Mouse (Mus musculus) heart, embryonic 12.5 days (tissue): ENCODE measurements at regions not wholly inside any gene's neighbourhood (a gene's known extent, or its start where the extent isn't known, plus 50 kb on each side); places are given as distances from the start of the nearest gene placed in this dataset.

ENCODE experiments used
- ATAC-seq: fragments of 200-750 bp; cut with Nextera tagmentation; 2 replicates; pipeline ENCODE4 v1.8.0; 2017; ENCODE audit warnings: moderate TSS enrichment, moderate library complexity; ENCODE audit not compliant: insufficient number of reproducible peaks, low FRiP score
- H3K27ac ChIP-seq: fragments of 300-500 bp; sonication (generic); 2 replicates; pipeline ENCODE4 v1.5.1; 2016; ENCODE audit warnings: mild to moderate bottlenecking, moderate library complexity; ENCODE audit not compliant: poor library complexity, severe bottlenecking
- H3K27me3 ChIP-seq: fragments of 300-500 bp; sonication (generic); replicated peaks from 2 replicates; pipeline ENCODE4 v1.6.1; 2016; ENCODE audit warnings: mild to moderate bottlenecking, moderate library complexity
- H3K36me3 ChIP-seq: fragments of 300-500 bp; sonication (generic); 2 replicates; pipeline ENCODE4 v1.6.1; 2016; ENCODE audit warnings: mild to moderate bottlenecking, moderate library complexity
- H3K4me1 ChIP-seq: fragments of 300-500 bp; sonication (generic); replicated peaks from 2 replicates; pipeline ENCODE4 v1.6.1; 2016; ENCODE audit warnings: mild to moderate bottlenecking
- H3K4me2 ChIP-seq: fragments of 300-500 bp; sonication (generic); 2 replicates; pipeline ENCODE4 v1.6.1; 2016; ENCODE audit warnings: mild to moderate bottlenecking, moderate library complexity
- H3K4me3 ChIP-seq: fragments of 300-500 bp; sonication (generic); 2 replicates; pipeline ENCODE4 v1.5.1; 2016; ENCODE audit warnings: mild to moderate bottlenecking
- H3K9ac ChIP-seq: fragments of 300-500 bp; sonication (generic); 2 replicates; pipeline ENCODE4 v1.6.1; 2016; ENCODE audit warnings: mild to moderate bottlenecking, moderate library complexity
- H3K9me3 ChIP-seq: fragments of 300-500 bp; sonication (generic); replicated peaks from 2 replicates; pipeline ENCODE4 v1.6.1; 2016; ENCODE audit warnings: mild to moderate bottlenecking, moderate library complexity
- WGBS: fragments of 180-500 bp; shearing (Covaris S2); methylation state at CpG from one replicate; pipeline ENCODE4 v1.1.7; 2016; 5-methylcytosine and 5-hydroxymethylcytosine counted together

GRCm38 (mm10) chr17:75716458-75716857 is 164.7 kb upstream of the Fam98a start:
- Histone ChIP-seq H3K4me3 (no peak overlapping the region), H3K4me2 (no peak overlapping the region), H3K27ac (no peak overlapping the region), H3K27me3 (no peaks in the 10 kb centered on the region), H3K9ac (no peak overlapping the region), H3K9me3 (no peaks in the 10 kb centered on the region), H3K4me1 (no peaks in the 10 kb centered on the region), H3K36me3 (no peaks in the 10 kb centered on the region)
- WGBS: 83% methylated on average over 4 of the region's 4 CpGs
- no peak for ATAC-seq

- Histone ChIP-seq H3K4me2 (no peak overlapping the region), H3K27ac (no peak overlapping the region), H3K4me3 (no peak overlapping the region), H3K27me3 (no peaks in the 10 kb centered on the region), H3K4me1 (no peaks in the 10 kb centered on the region), H3K9me3 (no peaks in the 10 kb centered on the region), H3K36me3 (no peaks in the 10 kb centered on the region), H3K9ac (no peak overlapping the region)
- no peak for ATAC-seq
These were observed 162.8 kb upstream of the Fam98a start for GRCm38 (mm10) chr17:75714578-75714977.

- Histone ChIP-seq H3K4me1 (no peaks in the 10 kb centered on the region), H3K9ac (no peak overlapping the region), H3K36me3 (no peaks in the 10 kb centered on the region), H3K4me3 (no peak overlapping the region), H3K27ac (no peak overlapping the region), H3K9me3 (no peaks in the 10 kb centered on the region), H3K27me3 (no peaks in the 10 kb centered on the region), H3K4me2 (no peak overlapping the region)
- WGBS: 80% methylated on average over 1 of the region's 1 CpGs
- ATAC-seq: no peak
These were observed 162.3 kb upstream of the Fam98a start for GRCm38 (mm10) chr17:75714059-75714458.

GRCm38 (mm10) chr17:75707687-75708086 is 155.9 kb upstream of the Fam98a start:
- Histone ChIP-seq H3K4me1 (no peaks in the 10 kb centered on the region), H3K36me3 (no peaks in the 10 kb centered on the region), H3K27me3 (no peaks in the 10 kb centered on the region), H3K27ac (no peak overlapping the region), H3K4me3 (no peak overlapping the region), H3K9ac (no peak overlapping the region), H3K4me2 (no peak overlapping the region), H3K9me3 (no peaks in the 10 kb centered on the region)
- 83% methylated on average over 4 of the region's 4 CpGs for WGBS
- ATAC-seq: no peak

DNA sequence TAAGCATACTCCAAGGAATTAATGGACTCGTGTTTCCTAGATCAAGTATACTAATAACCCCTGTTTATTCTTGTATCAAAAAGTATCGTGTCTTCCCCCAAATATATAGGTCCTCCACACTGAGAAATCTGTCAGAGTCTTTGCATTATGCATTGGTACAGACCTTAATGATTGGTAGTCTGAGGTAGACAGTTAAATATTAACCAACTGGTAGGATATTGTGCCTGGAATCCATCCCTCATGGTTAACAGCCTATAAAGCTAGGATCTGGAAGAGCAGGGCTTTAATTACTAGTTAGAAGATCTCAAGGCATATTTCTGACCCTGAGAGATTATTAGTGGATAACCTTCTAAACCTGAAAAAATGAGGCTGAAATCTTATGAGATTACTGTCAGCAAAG is 153.6 kb upstream of the Fam98a start:
- H3K4me3 ChIP-seq: no peak overlapping the region
- no peaks in the 10 kb centered on the region for H3K4me1 ChIP-seq
- H3K4me2 ChIP-seq: no peak overlapping the region
- 73% methylated on average over 2 of the region's 2 CpGs for WGBS
- ATAC-seq: no peak
- H3K9ac ChIP-seq: no peak overlapping the region
- no peaks in the 10 kb centered on the region for H3K9me3 ChIP-seq
- H3K27ac ChIP-seq: no peak overlapping the region
- H3K36me3 ChIP-seq: no peaks in the 10 kb centered on the region
- H3K27me3 ChIP-seq: no peaks in the 10 kb centered on the region

GRCm38 (mm10) chr17:75703865-75704264 is 152.1 kb upstream of the Fam98a start:
- ATAC-seq: no peak
- Histone ChIP-seq H3K4me2 (no peak overlapping the region), H3K9me3 (no peaks in the 10 kb centered on the region), H3K9ac (no peak overlapping the region), H3K4me3 (no peak overlapping the region), H3K4me1 (no peaks in the 10 kb centered on the region), H3K27me3 (no peaks in the 10 kb centered on the region), H3K36me3 (no peaks in the 10 kb centered on the region), H3K27ac (no peak overlapping the region)
- WGBS: 59% methylated on average over 8 of the region's 8 CpGs

DNA sequence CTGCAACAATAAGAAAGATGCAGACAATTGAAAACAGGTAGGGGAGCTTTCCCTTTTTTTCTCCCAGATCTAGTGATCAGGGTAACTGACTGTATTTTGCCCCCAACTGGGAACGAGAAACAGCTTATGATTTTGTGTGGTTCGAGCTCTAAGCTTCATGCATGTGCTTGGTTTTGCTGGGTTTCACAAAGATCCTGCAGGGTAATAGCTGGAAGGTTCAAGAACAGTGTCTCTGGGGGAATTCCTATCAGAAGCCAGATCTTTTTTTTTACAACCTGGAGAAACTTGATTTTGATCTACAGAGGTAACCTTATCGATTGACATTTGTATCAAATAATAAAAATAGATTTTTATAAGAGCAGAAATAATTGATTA is 145.0 kb upstream of the Fam98a start:
- no peak overlapping the region for H3K9ac ChIP-seq
- no peak overlapping the region for H3K27ac ChIP-seq
- no peaks in the 10 kb centered on the region for H3K9me3 ChIP-seq
- H3K36me3 ChIP-seq: no peaks in the 10 kb centered on the region
- WGBS: 76% methylated on average over 3 of the region's 3 CpGs
- no peak overlapping the region for H3K4me3 ChIP-seq
- no peaks in the 10 kb centered on the region for H3K4me1 ChIP-seq
- no peaks in the 10 kb centered on the region for H3K27me3 ChIP-seq
- no peak for ATAC-seq
- H3K4me2 ChIP-seq: no peak overlapping the region

- H3K9me3 ChIP-seq: no peaks in the 10 kb centered on the region
- 67% methylated on average over 5 of the region's 5 CpGs for WGBS
- H3K4me2 ChIP-seq: no peak overlapping the region
- no peaks in the 10 kb centered on the region for H3K36me3 ChIP-seq
- no peak overlapping the region for H3K4me3 ChIP-seq
- no peak overlapping the region for H3K27ac ChIP-seq
- no peaks in the 10 kb centered on the region for H3K4me1 ChIP-seq
- no peak overlapping the region for H3K9ac ChIP-seq
- H3K27me3 ChIP-seq: no peaks in the 10 kb centered on the region
- no peak for ATAC-seq
These were observed 144.5 kb upstream of the Fam98a start for GRCm38 (mm10) chr17:75696103-75696728.

- Histone ChIP-seq H3K9me3 (no peaks in the 10 kb centered on the region), H3K27me3 (no peaks in the 10 kb centered on the region), H3K4me1 (no peaks in the 10 kb centered on the region), H3K4me3 (no peak overlapping the region), H3K9ac (no peak overlapping the region), H3K4me2 (no peak overlapping the region), H3K27ac (no peak overlapping the region), H3K36me3 (no peaks in the 10 kb centered on the region)
- no peak for ATAC-seq
These were observed 134.2 kb upstream of the Fam98a start for GRCm38 (mm10) chr17:75685927-75686326.

- no peaks in the 10 kb centered on the region for H3K36me3 ChIP-seq
- no peaks in the 10 kb centered on the region for H3K4me1 ChIP-seq
- H3K27me3 ChIP-seq: no peaks in the 10 kb centered on the region
- no peak overlapping the region for H3K4me2 ChIP-seq
- no peak overlapping the region for H3K27ac ChIP-seq
- WGBS: 85% methylated on average over 11 of the region's 11 CpGs
- no peak overlapping the region for H3K4me3 ChIP-seq
- H3K9me3 ChIP-seq: no peaks in the 10 kb centered on the region
- no peak overlapping the region for H3K9ac ChIP-seq
- no peak for ATAC-seq
These were observed 95.2 kb upstream of the Fam98a start for GRCm38 (mm10) chr17:75646982-75647381.

GRCm38 (mm10) chr17:75644698-75645097 is 93.0 kb upstream of the Fam98a start:
- Histone ChIP-seq H3K4me1 (no peaks in the 10 kb centered on the region), H3K9ac (no peak overlapping the region), H3K4me3 (no peak overlapping the region), H3K4me2 (no peak overlapping the region), H3K36me3 (no peaks in the 10 kb centered on the region), H3K9me3 (no peaks in the 10 kb centered on the region), H3K27me3 (no peaks in the 10 kb centered on the region), H3K27ac (no peak overlapping the region)
- no peak for ATAC-seq
- WGBS: 74% methylated on average over 5 of the region's 5 CpGs

- 76% methylated on average over 3 of the region's 3 CpGs for WGBS
- Histone ChIP-seq H3K4me2 (no peak overlapping the region), H3K4me3 (no peak overlapping the region), H3K9me3 (no peaks in the 10 kb centered on the region), H3K4me1 (no peaks in the 10 kb centered on the region), H3K36me3 (no peaks in the 10 kb centered on the region), H3K9ac (no peak overlapping the region), H3K27me3 (no peaks in the 10 kb centered on the region), H3K27ac (no peak overlapping the region)
- no peak for ATAC-seq
These were observed 90.6 kb upstream of the Fam98a start for GRCm38 (mm10) chr17:75642311-75642710.
